Mouse (Mus musculus) induced T-regulatory cell, adult 2 months (primary cell): Measurements from ENCODE around the gene Nol12.
A peak's percentile ranks its signal among the peaks of the same experiment; 100 is the strongest.

Experiments
- DNase-seq: peaks from one replicate; pipeline ENCODE4 v3.0.0-alpha.2; 2012; ENCODE audit warnings: low read depth

Nol12 gene

GRCm38 (mm10) chr15:78992235-78992634 lies 57.5 kb downstream of the Nol12 start:
- peak; percentile 27 for DNase-seq

- DNase-seq: no peak
These were observed 58.2 kb downstream of the Nol12 start for GRCm38 (mm10) chr15:78992925-78993324.
